Mouse (Mus musculus) granulocyte monocyte progenitor cell, adult 5-6 weeks (primary cell): ENCODE data around the gene Borcs5. TPM values are rescaled to one million over a fixed set of nuclear protein-coding genes. Genes with fewer than 3 reads are reported as not detected.

Experiments used
- ATAC-seq: replicated peaks from 2 replicates; pipeline ENCODE4 v1.8.0; 2016; ENCODE audit warnings: mild to moderate bottlenecking, moderate TSS enrichment, inconsistent platforms; ENCODE audit not compliant: poor library complexity, severe bottlenecking
- total RNA-seq, 2 experiments: library from RNA; stranded (forward) in 1 of 2; stranded (reverse) in 1 of 2; fragments of 200-712, 200-1000 nt in 1 of 2; fragments of >200 nt in 1 of 2; fragmentation: Nextera tagmentation in 1 of 2; gene quantifications; 2 replicates each; pipeline ENCODE4 v1.2.3; 2014 to 2017

The Borcs5 gene
- total RNA-seq (2014; fragmentation: Nextera tagmentation) = 13.5 and 19.0 TPM in 2 replicates
- total RNA-seq (2017) = 5.8 and 6.4 TPM in 2 replicates

DNA sequence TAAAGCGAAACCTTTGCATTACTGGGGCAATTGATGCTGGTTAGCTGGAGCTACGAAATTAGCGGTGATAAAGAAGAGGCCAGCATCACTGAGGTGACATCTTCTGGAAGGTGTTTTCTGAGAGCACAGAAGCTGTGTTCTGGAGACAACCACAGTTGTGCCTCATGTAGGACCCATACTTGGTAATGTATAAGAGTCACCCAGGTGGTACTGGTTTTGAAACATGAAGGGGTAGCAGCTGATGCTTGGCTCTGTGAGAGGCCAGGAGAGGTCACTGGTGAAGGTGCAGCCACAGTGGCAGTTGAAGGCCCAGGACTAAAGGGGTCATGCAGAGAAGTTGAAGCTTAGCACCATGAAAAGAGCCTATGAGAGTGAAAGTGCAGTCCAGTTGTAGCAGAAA, at the start of gene Borcs5:
Borcs5 (plus strand) TSS at position 301 of the 400 bp plus-strand sequence.
- ATAC-seq = no peak

DNA sequence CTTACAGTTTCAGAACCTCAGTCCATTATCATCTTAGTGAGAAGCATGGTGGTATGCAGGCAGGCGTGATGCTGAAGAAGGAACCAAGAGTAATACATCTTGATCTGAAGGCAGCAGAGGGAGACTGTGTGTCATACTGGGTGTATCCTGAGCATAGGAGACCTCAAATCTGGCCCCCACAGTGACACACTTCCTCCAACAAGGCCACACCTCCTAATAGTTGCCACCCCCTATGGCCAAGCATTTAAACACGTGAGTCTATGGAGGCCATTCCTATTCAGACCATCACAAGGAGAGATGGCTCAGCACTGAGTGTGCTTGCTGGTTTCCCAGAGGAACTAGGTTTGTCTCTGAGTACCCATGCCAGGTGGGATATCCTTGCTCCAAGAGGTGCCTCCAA, 47.7 kb upstream of the Borcs5 start:
- no peak for ATAC-seq

DNA sequence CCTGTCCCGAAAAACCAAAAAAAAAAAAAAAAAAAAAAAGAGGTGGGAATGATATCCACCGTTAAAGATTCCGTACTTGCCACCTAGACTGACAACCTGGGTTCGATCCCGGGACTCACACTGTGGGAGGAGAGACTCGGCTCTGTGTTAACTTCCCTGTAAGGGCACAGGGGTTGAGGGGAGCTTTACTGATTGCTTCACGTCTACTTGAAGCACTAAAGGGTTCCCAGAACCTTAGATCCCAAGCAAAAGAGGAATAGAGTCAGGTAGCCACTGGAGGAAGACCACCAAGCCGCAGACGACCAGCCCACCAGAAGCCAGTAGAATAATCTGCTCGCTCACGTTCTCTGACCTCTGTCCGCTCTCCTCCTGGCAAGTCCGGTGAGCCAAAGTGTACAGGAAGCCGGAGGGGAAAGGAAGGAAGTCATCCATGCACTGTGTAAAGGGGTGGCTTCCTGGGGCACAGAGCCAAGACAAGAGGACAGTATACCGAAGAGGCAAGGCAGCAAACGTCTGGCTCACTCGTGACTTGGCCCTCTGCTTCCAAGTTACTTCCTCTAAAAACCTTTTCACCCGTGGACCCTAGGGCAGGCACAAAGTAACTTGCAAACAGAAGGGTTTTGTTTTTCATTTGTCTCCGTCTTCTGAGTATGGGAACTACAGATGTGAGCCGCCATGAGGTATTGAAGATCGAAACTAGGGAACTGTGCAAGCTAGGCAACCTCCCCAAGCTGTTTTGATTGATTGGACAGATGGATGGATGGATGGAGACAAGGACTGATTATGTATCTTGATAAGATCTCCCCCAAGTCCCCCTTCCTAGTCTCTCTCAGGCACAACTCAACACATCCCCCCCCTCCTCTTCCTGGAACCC, 44.5 kb upstream of the Borcs5 start:
- ATAC-seq = peak; percentile 93

DNA sequence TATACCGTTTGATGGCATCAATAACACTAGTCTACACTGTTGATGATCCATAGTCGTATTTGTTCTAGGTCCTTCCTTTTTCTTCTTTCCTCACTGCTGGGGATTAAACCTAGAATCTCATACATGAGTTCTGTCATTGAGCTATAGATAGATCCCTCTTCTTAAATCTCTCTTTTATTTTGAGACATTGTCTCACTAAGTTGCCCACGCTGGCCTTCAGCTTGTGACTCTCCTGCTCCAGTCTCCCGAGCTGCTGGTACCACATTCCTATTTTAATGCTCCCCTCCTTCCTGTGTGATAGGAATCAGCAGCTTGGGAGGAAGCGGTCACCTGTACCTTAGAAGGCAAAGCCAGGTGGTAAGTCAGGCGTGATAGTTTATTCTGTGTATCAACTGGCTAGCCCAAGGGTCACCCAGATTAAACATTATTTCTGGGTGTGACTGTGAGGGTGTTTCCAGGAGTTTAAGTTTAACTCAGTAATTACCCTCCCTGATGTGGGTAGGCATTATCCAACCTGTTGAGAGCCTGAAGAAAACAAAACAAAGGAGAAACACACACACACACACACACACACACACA, 41.6 kb upstream of the Borcs5 start:
- ATAC-seq = no peak

DNA sequence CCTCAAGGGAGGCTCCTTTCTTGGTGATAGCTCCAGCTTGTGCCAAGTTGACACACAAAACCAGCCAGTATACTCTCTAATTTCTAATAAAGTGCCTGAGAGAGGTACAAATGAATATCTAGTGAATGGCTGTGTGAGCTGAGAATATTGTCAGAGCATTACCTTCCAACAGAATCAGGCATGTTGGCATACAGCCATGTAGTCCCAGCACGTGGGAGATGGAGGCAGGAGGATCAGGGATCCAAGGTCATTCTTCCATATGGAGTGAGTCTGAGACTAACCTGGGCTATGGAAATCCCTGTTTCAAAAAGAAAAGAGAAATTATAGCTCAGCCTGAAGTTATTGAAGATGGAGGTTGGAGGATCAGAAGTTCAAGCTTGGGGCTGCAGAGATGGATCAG, 40.1 kb upstream of the Borcs5 start:
- no peak for ATAC-seq

DNA sequence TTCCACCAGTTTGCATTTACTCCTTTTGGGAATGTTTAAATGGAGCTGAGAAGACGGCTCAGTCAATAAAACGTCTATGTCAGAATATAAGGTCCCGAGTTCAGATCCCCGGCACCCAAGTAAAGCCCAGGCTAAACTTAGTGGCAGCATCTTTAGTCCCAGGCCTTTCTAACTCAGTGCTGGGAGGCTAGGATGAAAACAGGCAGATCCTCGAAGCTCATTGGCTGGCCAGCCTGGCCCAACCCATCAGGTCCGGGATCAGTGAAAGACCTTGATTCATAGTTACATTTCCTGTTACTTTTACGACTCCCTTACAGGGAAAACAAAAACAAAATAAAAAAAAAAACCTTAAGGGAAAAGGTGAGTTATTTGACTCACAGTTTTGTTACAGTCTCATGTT, 38.2 kb upstream of the Borcs5 start:
- ATAC-seq = no peak

DNA sequence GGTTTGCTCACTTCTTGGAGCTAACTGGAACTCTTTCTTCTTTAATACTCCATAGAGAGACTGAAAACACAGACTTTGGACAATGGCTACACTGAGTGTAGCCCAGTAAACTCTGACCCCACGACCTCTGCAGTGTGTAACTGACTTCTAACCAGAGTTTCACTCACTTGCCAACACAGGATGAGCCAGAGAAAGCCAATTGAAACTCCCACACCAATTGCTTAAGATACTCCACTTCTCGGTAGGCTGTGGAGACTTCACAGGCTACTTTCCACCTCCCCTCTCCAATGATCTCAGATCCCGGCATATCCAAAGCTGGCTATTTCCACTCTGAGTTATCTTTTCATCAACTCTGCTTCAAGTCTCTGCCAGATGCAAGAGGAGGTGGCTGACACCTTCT, 37.5 kb upstream of the Borcs5 start:
- no peak for ATAC-seq

DNA sequence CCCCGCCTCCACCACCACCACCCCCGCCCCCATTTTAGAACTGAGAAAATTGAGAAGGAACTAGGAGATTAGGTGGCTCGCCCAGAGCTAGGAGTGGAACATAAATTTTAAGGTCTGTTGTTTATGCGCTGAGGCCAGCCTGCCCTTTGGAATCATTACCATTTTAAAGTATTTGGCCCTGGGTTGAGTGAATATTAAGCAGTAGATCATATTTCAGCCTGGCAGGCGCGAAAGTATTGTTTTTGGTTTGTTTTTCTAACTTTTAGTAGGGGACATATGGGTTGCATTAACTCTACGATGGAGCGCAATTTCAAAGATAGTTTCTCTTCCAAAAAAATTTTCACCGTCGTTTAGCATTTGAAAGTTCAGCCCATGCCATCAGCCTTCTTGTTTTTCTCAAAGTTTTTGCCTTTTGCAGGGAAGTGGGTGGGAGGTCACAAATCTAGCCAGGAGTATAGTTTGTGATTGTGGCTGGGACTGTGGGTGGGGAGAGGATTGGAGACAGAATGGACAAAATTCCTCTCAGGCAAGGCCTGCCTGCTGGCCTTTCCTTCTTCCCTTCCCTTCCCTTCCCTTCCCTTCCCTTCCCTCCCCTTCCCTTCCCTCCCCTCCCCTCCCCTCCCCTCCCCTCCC, 36.8 kb upstream of the Borcs5 start:
- no peak for ATAC-seq

DNA sequence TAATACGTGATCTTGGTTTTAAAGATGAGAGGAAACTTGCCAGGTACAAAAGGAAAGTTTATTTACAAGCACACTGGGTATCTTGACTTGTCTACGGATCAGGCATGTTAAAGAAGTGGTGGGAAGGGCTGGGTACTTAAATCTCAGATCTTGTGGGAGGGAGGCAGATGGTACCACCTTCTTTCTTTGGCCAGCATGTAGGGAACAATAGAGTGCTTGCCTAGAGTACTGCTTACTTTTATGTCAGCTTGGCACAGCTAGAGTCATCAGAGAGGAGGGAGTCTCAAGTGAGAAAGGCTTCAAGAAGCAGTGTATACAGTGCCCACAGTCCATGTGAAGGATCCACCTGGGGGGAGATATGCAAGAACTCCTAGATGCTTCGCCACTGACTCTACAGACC, 34.1 kb upstream of the Borcs5 start:
- ATAC-seq = no peak

DNA sequence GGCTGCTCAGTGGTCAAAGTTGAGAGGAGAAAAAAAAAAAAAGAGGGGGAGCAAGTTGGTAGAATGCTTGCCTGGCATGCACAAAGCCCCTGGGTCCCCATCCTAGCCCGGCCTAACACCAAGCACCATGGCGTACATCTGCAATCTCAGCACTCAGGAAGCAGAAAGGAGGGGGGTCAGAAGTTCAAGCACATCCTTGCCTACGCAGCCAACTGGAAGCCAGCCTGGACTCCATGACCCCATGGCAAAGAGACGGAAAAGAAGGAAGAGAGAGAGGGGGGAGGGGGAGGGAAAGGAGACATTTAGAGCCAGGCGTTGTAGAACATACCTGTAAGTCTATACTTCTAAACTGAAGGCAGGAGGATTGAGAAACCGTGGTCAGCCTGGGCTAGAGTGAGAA, 32.8 kb upstream of the Borcs5 start:
- no peak; the same call in 1 of the 2 replicates for ATAC-seq

DNA sequence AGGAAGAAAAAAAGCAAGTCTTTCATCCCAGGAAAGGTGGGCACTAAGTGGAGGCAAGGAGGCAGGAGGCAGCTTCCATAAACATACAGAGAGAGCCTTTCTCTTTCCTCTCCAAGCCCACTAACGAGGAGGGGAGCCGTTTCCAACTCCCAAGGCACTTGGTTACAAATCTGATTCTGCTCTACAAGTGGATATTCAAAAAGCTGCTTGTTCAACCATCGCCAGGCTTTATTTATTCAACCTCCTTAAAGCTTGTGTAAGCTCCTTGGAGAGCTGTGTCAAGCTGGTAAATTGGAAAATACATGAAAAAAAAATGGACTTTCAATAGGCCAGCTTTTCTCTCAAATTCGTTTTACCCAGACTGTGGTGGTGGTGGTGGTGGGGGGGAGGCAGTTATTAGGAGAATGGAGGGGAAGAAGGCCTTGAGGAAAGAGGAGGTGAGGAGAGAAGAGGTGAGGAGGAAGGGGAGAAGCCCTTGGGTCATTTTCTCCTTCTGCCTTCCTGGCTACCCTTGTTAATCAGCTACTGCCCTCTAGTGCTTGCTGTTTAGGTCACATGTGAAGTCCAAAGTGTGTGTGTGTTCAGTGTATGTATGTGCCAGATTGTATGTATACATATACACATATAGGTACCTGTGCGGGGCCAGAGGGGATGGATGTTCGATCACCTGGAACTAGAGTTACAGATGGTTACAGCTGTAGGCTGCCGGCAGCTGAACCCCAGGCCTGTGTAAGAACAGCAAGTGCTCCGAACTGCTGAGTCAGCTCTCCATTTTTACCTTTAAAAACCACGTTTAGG, 32.2 kb upstream of the Borcs5 start:
- ATAC-seq = peak; percentile 76

DNA sequence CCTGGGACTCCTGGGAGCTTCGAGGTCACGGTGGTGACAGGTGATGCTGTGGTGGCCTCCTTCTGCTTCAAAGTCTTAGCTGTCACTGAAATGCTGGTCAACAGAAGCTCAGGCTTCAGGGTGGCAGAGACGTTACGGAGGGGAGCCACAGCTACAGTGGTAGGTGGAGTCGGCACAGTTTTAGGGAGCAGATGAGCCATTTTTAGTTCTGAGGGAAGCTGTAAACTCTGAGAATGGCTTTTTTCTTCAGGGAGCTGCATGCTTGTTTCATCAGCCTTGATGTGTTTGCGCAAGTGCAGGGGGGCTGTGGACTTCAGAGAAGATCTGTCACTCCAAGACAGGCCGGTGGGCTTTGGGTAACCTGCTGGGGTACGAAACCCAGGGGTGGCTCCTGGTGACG, 28.9 kb upstream of the Borcs5 start:
- no peak for ATAC-seq

DNA sequence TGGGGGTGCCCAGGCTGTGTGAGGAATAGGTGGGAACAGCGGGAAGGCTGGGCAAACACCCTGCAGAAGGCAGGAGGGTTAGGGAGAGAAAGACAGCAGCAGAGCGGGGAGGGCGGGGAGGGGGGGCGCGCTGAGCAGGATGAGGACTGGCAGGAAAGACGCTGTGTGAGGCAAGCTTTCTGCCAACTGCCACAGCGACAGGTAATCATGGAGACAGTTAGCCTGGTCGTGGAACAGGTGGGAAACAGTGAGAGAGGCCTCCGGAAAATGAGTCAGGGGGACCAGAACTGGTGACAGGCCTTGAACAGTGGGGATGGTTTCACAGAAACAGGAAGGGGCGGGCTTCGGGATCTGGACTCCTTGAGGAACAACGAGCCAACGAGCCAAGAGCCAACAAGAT, 27.4 kb upstream of the Borcs5 start:
- ATAC-seq = no peak

DNA sequence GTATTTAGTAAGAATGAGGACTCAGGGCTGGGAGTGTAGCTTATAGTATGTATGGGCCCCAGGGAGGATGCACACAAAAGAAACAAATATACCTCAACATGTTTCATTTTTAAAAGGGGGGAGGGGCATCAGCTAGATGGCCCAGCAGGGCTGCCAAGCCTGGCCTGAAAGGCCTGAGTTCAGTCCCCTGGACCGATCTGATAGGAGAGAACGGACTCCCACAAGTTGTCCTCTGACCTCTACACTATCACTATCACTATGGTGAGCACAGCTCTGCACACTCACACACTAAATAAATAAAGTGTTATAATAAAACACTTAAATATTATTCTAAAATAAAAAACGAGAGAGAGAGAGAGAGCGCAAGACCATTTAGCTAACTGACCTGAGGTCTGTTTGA, 25.0 kb upstream of the Borcs5 start:
- no peak for ATAC-seq

DNA sequence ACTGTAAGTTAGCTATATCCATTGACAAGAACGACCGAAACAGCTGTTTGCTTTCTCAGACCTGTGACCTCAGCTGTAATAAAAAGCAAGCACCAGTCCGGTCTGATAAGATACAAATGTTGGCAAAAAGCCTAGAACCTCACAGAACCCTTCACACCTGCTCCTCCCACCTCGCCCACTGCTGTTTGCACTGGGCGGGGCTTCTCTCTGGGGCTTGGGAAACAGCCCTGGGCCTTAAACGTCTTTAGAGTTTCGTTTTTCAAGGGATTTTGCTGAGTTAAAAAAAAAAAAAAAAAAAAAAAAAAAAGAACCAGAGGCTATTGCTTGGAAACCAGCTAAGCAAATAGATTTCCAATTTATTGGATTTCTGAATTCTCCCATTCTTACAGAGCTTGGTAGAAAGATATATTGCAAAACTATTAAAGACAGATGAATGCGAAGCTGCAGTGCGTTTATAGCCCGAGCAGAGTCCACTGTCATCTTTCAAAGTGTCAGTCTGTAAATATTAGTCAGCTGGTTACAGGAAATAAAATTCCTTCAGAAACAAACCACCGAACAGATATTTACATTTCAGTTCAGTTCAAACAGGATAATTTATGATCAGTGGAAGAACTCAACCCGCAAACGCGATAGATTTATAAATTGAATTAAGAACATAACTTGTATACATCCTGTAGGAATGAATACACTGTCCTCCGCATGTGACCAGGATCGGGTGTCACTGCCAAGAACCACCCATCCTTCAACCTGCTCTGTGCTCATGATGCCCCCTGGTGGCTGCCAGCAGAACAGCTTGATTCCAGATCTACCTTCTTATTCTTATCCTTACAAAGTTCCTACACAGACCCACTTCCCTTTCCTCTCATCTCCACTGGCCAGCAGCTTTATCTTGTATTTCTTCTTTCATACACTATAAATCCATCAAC, 24.3 kb upstream of the Borcs5 start:
- ATAC-seq = peak; percentile 96

DNA sequence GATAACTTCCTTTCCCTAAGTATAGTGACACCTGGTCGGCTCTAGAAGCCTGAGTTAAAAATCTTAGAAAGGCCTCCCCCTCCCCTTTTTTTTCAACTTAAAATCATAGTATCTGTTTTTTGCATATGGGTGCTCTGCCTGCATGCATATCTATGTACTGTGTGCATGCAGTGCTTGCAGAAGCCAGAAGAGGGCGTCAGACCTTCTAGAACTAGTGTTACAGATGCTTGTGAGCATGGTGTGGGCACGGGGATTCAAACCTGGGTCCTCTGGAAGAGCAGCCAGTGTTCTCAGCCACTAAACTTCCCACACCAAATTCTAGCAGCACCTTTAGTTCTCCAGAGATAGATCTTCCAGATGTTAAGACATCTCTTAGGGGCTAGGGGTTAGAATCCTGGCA, 21.7 kb upstream of the Borcs5 start:
- no peak for ATAC-seq

DNA sequence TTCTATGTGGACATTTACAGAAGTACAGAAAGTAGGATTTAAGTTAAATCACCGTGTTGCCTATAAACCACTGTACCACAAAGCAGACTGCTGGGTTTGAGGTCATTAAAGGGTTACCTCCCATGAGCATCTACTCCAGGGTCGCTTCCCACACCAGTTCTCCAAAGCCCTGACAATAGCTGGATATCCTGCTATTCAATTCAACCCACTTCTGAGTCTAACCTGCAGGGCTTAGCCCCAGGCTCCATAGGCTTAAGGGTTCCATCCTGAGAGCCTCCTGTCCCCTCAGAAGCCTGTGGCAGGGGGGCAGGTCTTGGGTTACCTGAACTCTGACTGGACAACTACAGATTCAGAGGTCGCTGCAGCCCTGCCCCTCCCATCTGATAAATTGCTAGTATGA, 19.2 kb upstream of the Borcs5 start:
- no peak for ATAC-seq

DNA sequence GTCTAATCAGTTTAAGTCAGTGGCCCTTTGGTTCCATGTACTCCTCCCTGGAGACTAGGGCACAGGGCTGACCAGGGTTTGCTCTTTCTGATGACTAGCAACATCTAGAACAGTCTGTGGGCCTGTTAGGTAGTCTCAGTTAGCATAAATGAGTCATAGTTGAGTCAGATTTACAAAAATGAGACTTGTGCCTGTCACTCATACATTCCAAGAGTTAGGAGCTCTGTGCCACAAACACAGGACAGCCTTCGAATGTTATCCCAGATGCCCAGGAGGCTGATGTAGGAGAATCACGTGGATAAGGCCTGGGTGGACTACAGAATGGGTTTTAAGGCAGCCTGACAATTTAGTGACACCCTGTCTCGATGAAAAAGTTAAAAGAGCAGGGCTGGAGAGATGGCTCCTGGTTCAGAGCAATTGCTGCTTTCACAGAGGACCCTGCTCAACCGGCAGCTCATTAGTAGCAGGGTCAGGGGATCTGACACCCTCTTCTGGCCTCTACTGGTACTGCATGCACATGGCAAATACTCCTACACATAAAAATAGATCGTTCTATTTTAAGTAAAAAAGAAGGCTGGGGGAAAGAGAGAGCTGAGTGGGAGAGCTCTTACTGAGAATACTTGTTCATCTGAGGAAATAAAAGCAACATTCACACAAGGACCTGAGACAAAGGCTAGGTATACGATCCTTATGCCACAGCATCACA, 18.3 kb upstream of the Borcs5 start:
- ATAC-seq = peak; percentile 78

DNA sequence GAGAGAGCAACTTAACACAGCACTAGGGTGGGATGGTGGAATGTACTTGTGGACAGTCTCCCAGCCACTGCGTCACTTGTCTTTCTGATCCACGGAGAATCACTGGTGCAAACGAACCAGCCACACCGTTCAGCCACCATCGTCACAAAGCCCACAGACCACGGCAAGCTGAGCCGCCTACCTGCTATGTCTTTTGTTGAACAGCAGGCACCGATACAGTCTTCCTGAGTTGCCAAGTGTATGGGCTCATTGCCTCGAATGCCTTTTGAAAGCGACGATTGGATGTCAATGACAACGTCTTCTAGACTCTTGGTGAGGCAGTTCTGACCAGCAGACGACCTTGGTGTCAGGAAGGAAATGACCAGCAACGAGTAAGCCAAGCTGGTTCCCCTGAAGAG, 17.8 kb upstream of the Borcs5 start:
- no peak for ATAC-seq
